Mouse (Mus musculus) left cerebral cortex, postnatal 25 days (tissue): ENCODE data around the gene Strn3. TPM values are rescaled to one million over a fixed set of nuclear protein-coding genes. Genes with fewer than 3 reads are reported as not detected.

ENCODE experiments used
- total RNA-seq, 2 experiments: library from RNA; stranded (reverse); gene quantifications; 2 replicates each; pipeline ENCODE4 v1.2.3; 2021

Gene Strn3
- total RNA-seq, 2 experiments from 2014 or later, result 85.6 to 87.7 TPM

Other genes with a start within 250 kb of the Strn3 start
- 10 to 100 TPM; 28.6 to 31.2 TPM for gene Coch, start 98.6 kb downstream of the Strn3 start, total RNA-seq
- gene Ap4s1, start 864 bp downstream of the Strn3 start, total RNA-seq, result 10 to 100 TPM; 51.9 to 55.4 TPM
- gene Hectd1, start 137.6 kb upstream of the Strn3 start, total RNA-seq, result 10 to 100 TPM; 83.3 to 86.5 TPM